Mouse (Mus musculus): ENCODE data around the gene Anks3. TPM values are rescaled to one million over a fixed set of nuclear protein-coding genes. Genes with fewer than 3 reads are reported as not detected.

Anks3 gene
- polyA plus RNA-seq, 2 experiments: 59.3 to 106 TPM

DNA sequence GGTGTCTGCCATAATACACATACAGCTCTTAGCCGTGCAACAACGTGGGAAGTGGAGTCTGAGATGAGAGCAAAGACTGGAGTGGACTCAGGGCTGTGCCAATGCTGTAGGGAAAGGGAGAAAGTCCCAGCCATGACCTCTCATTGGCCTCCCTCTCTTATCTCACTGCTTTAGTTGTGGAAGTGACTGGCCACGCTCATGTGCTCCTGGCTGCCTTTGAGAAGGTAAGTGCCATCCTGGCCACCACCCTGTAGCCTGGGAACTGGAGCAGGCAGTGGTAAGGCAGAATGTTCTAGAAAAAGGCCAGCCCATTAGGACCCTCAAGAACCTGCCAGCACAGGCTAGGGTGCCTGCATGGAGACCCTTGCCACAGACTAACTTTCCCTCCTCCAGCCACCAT is 48.1 kb downstream of the Anks3 start:
- Histone ChIP-seq H3K27me3 (ENCODE audit: control insufficient read depth, insufficient read depth, low read length) (no peaks in the 10 kb centered on the region), H3K4me3 (replicated peaks; ENCODE audit: low read length) (no peak overlapping the region), H3K27ac (replicated peaks; ENCODE audit: low read depth, low read length) (no peak overlapping the region), H3K4me2 (replicated peaks; ENCODE audit: low read depth, low read length, severe bottlenecking) (no peak overlapping the region), H3K9ac (ENCODE audit: low read depth, low read length, severe bottlenecking) (no peak overlapping the region), H3K4me1 (ENCODE audit: control insufficient read depth, insufficient read depth, low read length) (no peaks in the 10 kb centered on the region), H3K9me3 (ENCODE audit: control insufficient read depth, low read length) (no peaks in the 10 kb centered on the region), H3K36me3 (ENCODE audit: control insufficient read depth, insufficient read depth, low read length) (peaks cover 79% of the 10 kb centered on the region)
- ATAC-seq (ENCODE audit: low FRiP score, low read depth) (no peak), DNase-seq (ENCODE audit: low spot score) (no peak)
- TF ChIP-seq POLR2A (IDR thresholded peaks at IDR 0.05; ENCODE audit: borderline replicate concordance, extremely low read depth, insufficient read depth, insufficient read length): no peak
- WGBS: 81% methylated on average over 3 of the region's 3 CpGs

DNA sequence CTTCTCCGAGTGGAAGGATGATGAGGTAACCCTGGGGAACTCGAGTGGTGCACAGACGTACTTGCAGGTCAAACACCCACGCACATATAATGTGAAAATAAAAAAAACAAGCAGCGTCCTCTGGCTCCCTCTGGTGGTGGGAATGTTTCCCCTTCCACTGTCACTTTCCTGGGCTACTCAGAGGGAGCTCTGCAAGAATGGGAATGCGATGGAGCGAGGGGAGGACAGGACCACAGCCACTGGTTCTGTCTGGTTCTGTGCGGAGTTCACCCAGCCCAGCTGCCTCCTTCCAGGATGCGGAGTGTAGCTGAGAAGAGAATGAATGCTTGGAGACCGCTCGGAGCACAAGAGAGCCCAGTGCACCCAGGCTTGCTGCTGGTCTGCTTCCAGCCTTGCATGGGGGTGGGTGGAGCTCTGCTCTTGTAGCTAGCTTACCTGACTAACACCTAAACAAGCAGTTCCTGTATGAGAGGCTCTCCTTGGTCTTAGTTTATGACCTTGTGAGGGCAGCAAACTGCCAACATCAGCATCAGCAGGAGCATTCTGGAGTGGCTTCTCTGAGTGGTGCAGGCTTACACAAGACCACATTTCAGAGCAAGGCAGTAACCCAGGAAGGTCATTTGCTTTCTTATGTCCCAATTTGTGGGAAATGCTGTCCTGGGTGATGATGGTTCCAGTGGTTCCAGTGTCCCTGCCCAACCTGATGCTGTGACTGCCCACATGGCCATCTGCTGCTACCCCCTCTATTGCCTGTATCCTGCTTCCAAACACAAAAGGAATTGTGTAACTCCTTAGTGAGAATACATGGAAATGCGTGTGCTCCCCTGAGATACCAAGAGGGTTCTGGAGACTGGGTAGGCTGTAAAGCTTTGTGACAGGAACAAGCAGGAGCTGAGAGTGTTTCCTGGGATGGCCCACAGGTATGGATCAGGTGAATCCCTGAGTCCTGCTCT is 49.9 kb downstream of the Anks3 start:
- Histone ChIP-seq H3K27me3 (ENCODE audit: control insufficient read depth, insufficient read depth, low read length) (no peaks in the 10 kb centered on the region), H3K4me1 (ENCODE audit: control insufficient read depth, insufficient read depth, low read length) (no peaks in the 10 kb centered on the region), H3K4me3 (replicated peaks; ENCODE audit: low read length) (no peak overlapping the region), H3K36me3 (ENCODE audit: control insufficient read depth, insufficient read depth, low read length) (peaks cover 83% of the 10 kb centered on the region), H3K9ac (ENCODE audit: low read depth, low read length, severe bottlenecking) (no peak overlapping the region), H3K9me3 (ENCODE audit: control insufficient read depth, low read length) (no peaks in the 10 kb centered on the region), H3K4me2 (replicated peaks; ENCODE audit: low read depth, low read length, severe bottlenecking) (no peak overlapping the region), H3K27ac (replicated peaks; ENCODE audit: low read depth, low read length) (peak overlapping the region; percentile 9; the same call in 1 of the 2 replicates)
- 40% methylated on average over 12 of the region's 12 CpGs for WGBS
- ATAC-seq (ENCODE audit: low FRiP score, low read depth): peak; percentile 65; the same call in 1 of the 2 replicates
- TF ChIP-seq POLR2A (IDR thresholded peaks at IDR 0.05; ENCODE audit: borderline replicate concordance, extremely low read depth, insufficient read depth, insufficient read length): no peak
- DNase-seq (ENCODE audit: low spot score): peak; percentile 87

DNA sequence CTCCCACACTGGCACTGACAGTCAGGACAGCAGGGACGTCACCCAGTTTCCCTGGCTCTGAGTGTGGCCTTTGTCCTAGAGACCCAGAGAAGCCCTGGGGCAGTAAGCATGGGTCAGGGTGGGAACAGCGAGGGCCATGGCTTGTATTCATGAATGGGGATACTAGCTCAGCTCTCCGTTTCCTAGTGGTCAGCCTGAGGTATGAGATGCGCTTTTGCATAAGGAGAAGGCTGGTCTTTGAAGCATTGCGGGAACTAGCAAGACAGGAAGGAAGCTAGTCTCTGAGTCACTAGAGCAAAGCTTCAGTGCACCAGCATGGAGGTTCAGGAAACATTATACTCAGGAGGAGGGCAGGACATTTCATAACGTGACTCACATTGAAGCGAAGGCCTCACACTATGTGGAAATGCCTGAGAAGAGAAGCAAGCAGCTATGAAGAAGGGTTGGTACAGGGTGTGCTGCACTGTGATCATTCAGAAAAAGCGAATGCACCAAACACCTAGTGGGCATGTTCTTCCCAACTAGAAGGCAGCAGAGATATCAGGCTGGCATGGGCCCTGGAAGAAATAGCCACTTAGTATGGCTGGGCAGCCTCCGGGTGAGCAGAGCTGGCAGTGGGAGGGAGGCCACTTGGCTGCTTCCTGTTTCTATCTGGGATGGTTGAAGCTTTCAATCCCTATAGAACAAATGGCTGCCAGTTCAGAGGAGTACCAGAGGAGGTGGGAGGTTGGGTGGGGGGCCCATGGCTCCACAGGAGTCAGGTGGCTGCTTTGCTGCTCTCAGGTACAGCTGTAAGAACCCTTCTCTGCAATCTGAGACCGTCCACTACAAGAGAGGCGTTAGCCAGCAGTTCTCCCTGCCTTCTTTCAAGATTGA is 50.9 kb downstream of the Anks3 start:
- ATAC-seq (ENCODE audit: low FRiP score, low read depth) (peak; percentile 10; the same call in 1 of the 2 replicates), DNase-seq (ENCODE audit: low spot score) (no peak)
- no peaks in the 10 kb centered on the region for H3K4me1 ChIP-seq (ENCODE audit: control insufficient read depth, insufficient read depth, low read length)
- H3K27ac ChIP-seq (replicated peaks; ENCODE audit: low read depth, low read length): peak overlapping the region; percentile 9; the same call in 1 of the 2 replicates
- H3K4me2 ChIP-seq (replicated peaks; ENCODE audit: low read depth, low read length, severe bottlenecking): no peak overlapping the region
- TF ChIP-seq POLR2A (IDR thresholded peaks at IDR 0.05; ENCODE audit: borderline replicate concordance, extremely low read depth, insufficient read depth, insufficient read length): no peak
- no peaks in the 10 kb centered on the region for H3K9me3 ChIP-seq (ENCODE audit: control insufficient read depth, low read length)
- H3K36me3 ChIP-seq (ENCODE audit: control insufficient read depth, insufficient read depth, low read length): peaks cover 83% of the 10 kb centered on the region
- no peaks in the 10 kb centered on the region for H3K27me3 ChIP-seq (ENCODE audit: control insufficient read depth, insufficient read depth, low read length)
- no peak overlapping the region for H3K4me3 ChIP-seq (replicated peaks; ENCODE audit: low read length)
- 73% methylated on average over 11 of the region's 11 CpGs for WGBS
- H3K9ac ChIP-seq (ENCODE audit: low read depth, low read length, severe bottlenecking): no peak overlapping the region

DNA sequence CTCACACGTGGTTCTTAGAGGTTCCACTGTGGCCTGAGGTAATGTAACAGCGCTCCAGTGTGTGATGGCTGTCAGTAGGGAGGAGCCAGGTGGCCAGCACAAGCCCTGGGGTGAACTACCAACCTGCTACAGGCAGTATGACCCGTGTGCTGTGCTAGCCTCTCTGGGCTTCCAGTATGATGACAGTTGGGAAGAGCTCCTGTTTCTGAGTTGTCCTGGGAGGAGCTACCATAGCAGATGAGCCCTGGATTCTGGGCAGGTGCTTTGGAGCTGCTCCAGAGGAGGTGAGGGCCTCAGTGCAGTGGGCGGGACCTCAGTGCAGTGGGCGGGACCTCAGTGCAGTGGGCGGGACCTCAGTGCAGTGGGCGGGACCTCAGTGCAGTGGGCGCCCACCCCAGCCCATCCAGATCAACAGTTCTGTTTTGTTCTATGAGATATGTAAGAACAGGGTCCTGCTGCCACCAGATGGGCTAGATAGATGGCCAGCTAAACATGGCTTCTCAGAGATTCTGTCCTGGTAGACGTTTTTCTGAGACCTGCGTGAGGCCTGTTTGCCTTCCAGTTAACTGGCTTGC is 51.8 kb downstream of the Anks3 start:
- TF ChIP-seq POLR2A (IDR thresholded peaks at IDR 0.05; ENCODE audit: borderline replicate concordance, extremely low read depth, insufficient read depth, insufficient read length): no peak
- Histone ChIP-seq H3K4me3 (replicated peaks; ENCODE audit: low read length) (no peak overlapping the region), H3K9ac (ENCODE audit: low read depth, low read length, severe bottlenecking) (no peak overlapping the region), H3K27me3 (ENCODE audit: control insufficient read depth, insufficient read depth, low read length) (no peaks in the 10 kb centered on the region), H3K4me1 (ENCODE audit: control insufficient read depth, insufficient read depth, low read length) (no peaks in the 10 kb centered on the region), H3K4me2 (replicated peaks; ENCODE audit: low read depth, low read length, severe bottlenecking) (no peak overlapping the region), H3K9me3 (ENCODE audit: control insufficient read depth, low read length) (no peaks in the 10 kb centered on the region), H3K27ac (replicated peaks; ENCODE audit: low read depth, low read length) (no peak overlapping the region), H3K36me3 (ENCODE audit: control insufficient read depth, insufficient read depth, low read length) (peaks cover 81% of the 10 kb centered on the region)
- WGBS: 76% methylated on average over 10 of the region's 10 CpGs
- ATAC-seq (ENCODE audit: low FRiP score, low read depth) (no peak), DNase-seq (ENCODE audit: low spot score) (no peak)

DNA sequence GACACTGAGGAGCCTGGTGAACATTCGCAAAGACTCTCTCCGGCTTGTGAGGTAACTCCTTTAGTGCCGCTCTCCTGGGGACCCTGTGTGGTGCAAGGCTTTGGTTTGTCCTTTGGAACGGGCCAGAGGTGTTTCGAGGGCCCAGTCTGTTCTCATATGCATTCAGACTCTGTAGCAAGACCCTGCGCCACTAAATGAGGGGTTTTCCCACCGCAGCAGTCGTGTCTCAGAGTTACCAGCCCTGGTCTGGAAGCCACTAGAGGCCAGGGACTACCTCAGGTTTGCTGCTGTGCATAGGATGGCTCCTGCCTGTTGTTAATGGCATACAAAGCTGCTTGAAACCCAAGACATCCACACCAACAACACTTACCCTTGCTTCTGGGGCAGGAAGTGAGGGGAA is 53.2 kb downstream of the Anks3 start:
- no peaks in the 10 kb centered on the region for H3K27me3 ChIP-seq (ENCODE audit: control insufficient read depth, insufficient read depth, low read length)
- H3K36me3 ChIP-seq (ENCODE audit: control insufficient read depth, insufficient read depth, low read length): peaks cover 69% of the 10 kb centered on the region
- no peaks in the 10 kb centered on the region for H3K4me1 ChIP-seq (ENCODE audit: control insufficient read depth, insufficient read depth, low read length)
- no peak for DNase-seq (ENCODE audit: low spot score)
- 97% methylated on average over 8 of the region's 8 CpGs for WGBS
- no peak overlapping the region for H3K27ac ChIP-seq (replicated peaks; ENCODE audit: low read depth, low read length)
- H3K9ac ChIP-seq (ENCODE audit: low read depth, low read length, severe bottlenecking): no peak overlapping the region
- no peaks in the 10 kb centered on the region for H3K9me3 ChIP-seq (ENCODE audit: control insufficient read depth, low read length)
- ATAC-seq (ENCODE audit: low FRiP score, low read depth): no peak
- no peak for TF ChIP-seq POLR2A (IDR thresholded peaks at IDR 0.05; ENCODE audit: borderline replicate concordance, extremely low read depth, insufficient read depth, insufficient read length)
- H3K4me3 ChIP-seq (replicated peaks; ENCODE audit: low read length): no peak overlapping the region
- H3K4me2 ChIP-seq (replicated peaks; ENCODE audit: low read depth, low read length, severe bottlenecking): no peak overlapping the region
